Mouse (Mus musculus) kidney, embryonic 15.5 days (tissue): ENCODE measurements around the gene Mib2. TPM values are rescaled to one million over a fixed set of nuclear protein-coding genes. Genes with fewer than 3 reads are reported as not detected.
A peak's percentile ranks its signal among the peaks of the same experiment; 100 is the strongest.
"Not testable (repeated sequence)": the region's sequence is repeated elsewhere in the genome, so short reads cannot be mapped to it uniquely, and the experiment has no call there.

Experiments
- ATAC-seq: fragments of 200-750 bp; cut with Nextera tagmentation; replicated peaks from 2 replicates; pipeline ENCODE4 v1.8.0; 2017; ENCODE audit warnings: moderate TSS enrichment; ENCODE audit not compliant: low FRiP score
- H3K27ac ChIP-seq: fragments of 300-500 bp; sonication (generic); 2 replicates; pipeline ENCODE4 v1.5.1; 2015; ENCODE audit warnings: mild to moderate bottlenecking, inconsistent platforms
- H3K27me3 ChIP-seq: fragments of 300-500 bp; sonication (generic); 2 replicates; pipeline ENCODE4 v1.6.1; 2015; ENCODE audit warnings: inconsistent platforms
- H3K36me3 ChIP-seq: fragments of 300-500 bp; sonication (generic); 2 replicates; pipeline ENCODE4 v1.6.1; 2015; ENCODE audit warnings: inconsistent platforms
- H3K4me1 ChIP-seq: fragments of 300-500 bp; sonication (generic); 2 replicates; pipeline ENCODE4 v1.6.1; 2015; ENCODE audit warnings: inconsistent platforms
- H3K4me2 ChIP-seq: fragments of 300-500 bp; sonication (generic); 2 replicates; pipeline ENCODE4 v1.6.1; 2015; ENCODE audit warnings: moderate library complexity, mild to moderate bottlenecking, inconsistent platforms
- H3K4me3 ChIP-seq: fragments of 300-500 bp; sonication (generic); replicated peaks from 2 replicates; pipeline ENCODE4 v1.5.1; 2015; ENCODE audit warnings: mild to moderate bottlenecking, inconsistent platforms
- H3K9ac ChIP-seq: fragments of 300-500 bp; sonication (generic); 2 replicates; pipeline ENCODE4 v1.6.1; 2015; ENCODE audit warnings: mild to moderate bottlenecking, inconsistent platforms
- H3K9me3 ChIP-seq: fragments of 300-500 bp; sonication (generic); replicated peaks from 2 replicates; pipeline ENCODE4 v1.6.1; 2016; ENCODE audit warnings: inconsistent platforms
- WGBS: fragments of 180-500 bp; shearing (Covaris S2); methylation state at CpG from one replicate; pipeline ENCODE4 v1.1.7; 2015; ENCODE audit warnings: mixed read lengths; 5-methylcytosine and 5-hydroxymethylcytosine counted together
- polyA plus RNA-seq: library from polyadenylated mRNA; unstranded; fragments of >200 nt; fragmentation: Nextera tagmentation; extraction: Ambion mirVana; gene quantifications from 2 replicates; pipeline ENCODE4 v1.2.1, GENCODE M21; 2015

The Mib2 gene
- polyA plus RNA-seq, 1 experiment from 2014 or later = 30.2 TPM

DNA sequence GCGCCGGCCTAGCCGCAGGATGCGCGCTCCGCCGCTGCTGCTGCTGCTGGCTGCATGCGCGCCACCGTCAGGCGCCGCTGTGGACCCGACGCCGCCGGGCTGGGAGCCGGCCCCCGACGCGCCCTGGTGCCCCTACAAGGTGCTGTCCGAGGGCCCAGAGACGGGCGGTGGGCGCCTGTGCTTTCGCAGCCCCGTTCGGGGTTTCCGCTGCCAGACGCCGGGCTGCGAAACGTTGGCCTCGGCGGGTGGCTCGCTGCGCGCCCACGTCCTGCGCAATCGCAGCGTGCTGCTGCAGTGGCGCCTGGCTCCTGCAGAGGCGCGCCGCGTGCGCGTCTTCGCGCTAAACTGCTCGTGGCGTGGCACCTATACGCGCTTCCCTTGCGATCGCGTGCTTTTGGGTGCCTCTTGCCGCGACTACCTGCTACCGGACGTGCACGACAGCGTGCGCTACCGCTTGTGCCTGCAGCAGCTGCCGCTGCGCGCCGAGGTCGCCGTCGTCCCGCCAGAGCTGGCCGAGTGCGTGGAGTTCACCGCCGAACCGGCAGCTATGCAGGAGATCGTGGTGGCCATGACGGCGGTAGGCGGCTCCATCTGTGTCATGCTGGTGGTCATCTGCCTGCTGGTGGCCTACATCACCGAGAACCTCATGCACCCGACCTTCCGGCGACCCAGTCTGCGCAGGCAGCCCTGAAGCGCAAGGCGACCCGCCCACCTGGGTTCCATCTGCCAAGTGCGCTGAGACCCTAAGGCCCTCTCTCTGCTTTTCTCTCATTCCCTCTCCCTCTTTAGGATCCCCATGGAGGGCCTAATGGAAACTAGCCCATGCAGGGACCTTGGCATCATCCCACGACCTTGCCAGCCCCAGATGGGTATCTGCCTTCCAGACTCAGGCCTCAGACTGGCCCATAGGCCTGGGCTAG lies 25.7 kb upstream of the Mib2 start:
- peak overlapping the region; percentile 99 for H3K4me2 ChIP-seq
- H3K4me3 ChIP-seq = peak overlapping the region; percentile 62
- peaks cover 13% of the 10 kb centered on the region for H3K27me3 ChIP-seq
- peak overlapping the region; percentile 68 for H3K9ac ChIP-seq
- H3K36me3 ChIP-seq = no peaks in the 10 kb centered on the region
- H3K27ac ChIP-seq = peak overlapping the region; percentile 41; the same call in 1 of the 2 replicates
- WGBS = under 1% methylated on average over 88 of the region's 92 CpGs
- ATAC-seq = peak; percentile 64
- H3K4me1 ChIP-seq = peaks cover 28% of the 10 kb centered on the region
- H3K9me3 ChIP-seq = no peaks in the 10 kb centered on the region

DNA sequence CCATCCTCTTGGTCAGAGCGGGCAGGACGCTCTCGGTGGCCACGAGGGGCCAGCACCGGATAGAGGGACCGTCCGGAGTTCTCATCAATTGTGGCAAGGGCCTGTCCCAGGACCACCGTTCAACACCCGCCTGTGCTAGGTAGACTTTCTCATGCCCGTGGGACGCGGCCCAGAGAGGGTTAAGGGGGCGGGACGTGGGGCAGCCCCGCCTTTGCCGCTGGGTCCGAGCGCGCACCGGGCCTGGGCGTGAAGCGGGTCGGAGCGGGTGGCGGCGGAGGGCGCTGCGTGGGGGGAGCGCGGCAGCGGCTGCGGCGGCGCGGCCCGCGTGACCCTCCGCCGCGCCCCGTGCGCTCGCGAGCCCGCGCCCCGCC lies 25.1 kb upstream of the Mib2 start, which contains the start of gene Fndc10:
Gene Fndc10 (plus strand): TSS at position 232 of the 371 bp plus-strand sequence.
- peaks cover 28% of the 10 kb centered on the region for H3K4me1 ChIP-seq
- peaks cover 13% of the 10 kb centered on the region for H3K27me3 ChIP-seq
- peak within 1 kb of the TSS; percentile 62 for H3K4me3 ChIP-seq
- peak within 1 kb of the TSS; percentile 41; the same call in 1 of the 2 replicates for H3K27ac ChIP-seq
- H3K36me3 ChIP-seq = no peaks in the 10 kb centered on the region
- H3K9me3 ChIP-seq = no peaks in the 10 kb centered on the region
- under 1% methylated on average over 47 of the region's 47 CpGs for WGBS
- H3K9ac ChIP-seq = peak within 1 kb of the TSS; percentile 68
- peak within 1 kb of the TSS; percentile 99 for H3K4me2 ChIP-seq
- ATAC-seq = peak; percentile 89

DNA sequence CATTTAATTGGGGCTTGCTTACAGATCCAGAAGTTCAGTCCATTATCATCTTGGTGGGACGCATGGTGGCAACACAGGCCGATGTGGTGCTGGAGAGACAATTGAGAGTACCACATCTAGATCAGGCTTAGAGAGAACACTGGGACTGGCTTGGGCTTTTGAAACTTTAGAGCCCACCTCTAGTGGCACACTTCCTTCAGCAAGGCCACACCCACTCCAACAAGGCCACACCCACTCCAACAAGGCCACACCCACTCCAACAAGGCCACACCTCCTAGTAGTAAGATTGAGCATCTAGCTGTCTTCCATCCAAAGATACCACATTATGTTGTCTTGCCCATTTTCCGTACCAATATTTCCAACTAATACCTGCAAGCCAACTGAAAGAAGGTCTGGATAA lies 23.4 kb upstream of the Mib2 start:
- peaks cover 13% of the 10 kb centered on the region for H3K27me3 ChIP-seq
- no peak overlapping the region for H3K9ac ChIP-seq
- WGBS = 91% methylated on average over 3 of the region's 3 CpGs
- no peaks in the 10 kb centered on the region for H3K36me3 ChIP-seq
- H3K4me1 ChIP-seq = peaks cover 28% of the 10 kb centered on the region
- no peaks in the 10 kb centered on the region for H3K9me3 ChIP-seq
- no peak overlapping the region for H3K27ac ChIP-seq
- no peak overlapping the region for H3K4me3 ChIP-seq
- ATAC-seq = no peak
- H3K4me2 ChIP-seq = no peak overlapping the region

DNA sequence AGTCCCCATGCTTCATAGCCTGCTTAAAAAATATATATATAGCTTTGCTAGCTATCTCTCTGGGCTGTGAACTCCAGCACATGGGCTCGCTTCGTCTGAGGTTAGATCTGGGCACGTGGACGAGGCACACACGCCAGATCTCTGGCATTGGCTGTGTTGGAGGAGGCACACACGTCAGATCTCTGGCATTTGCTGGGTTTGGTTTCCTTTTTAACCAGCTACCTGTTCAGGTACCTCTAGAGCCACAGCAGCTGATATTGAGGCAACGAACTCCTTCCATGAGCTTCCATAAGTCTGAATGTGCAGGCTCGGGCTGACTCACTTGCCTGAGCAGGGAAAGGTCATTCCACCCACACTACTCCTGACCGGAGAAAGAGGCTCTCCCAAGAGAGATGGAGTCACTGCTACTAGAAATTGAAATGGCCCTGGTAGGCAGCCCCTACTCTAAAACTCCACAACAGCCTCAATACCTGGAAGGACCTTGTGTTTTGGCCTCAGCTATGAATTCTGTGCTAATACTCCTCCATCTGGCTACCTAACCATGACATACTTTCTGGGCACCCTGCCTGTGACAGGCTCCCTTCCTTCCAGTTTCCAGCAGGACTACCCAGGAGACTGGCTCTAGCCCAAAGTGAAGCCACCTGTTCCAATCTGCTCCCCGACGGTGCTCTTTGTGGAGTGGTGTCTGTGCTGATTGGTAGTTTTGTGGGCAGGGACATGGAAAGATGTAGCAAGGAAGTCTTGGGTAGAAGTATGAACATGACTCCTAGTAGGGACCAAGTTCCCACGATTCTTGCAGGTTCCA lies 21.8 kb upstream of the Mib2 start:
- Histone ChIP-seq H3K27me3 (peaks cover 12% of the 10 kb centered on the region), H3K4me3 (no peak overlapping the region), H3K9ac (no peak overlapping the region), H3K27ac (no peak overlapping the region), H3K36me3 (no peaks in the 10 kb centered on the region), H3K4me2 (no peak overlapping the region), H3K4me1 (peaks cover 17% of the 10 kb centered on the region), H3K9me3 (no peaks in the 10 kb centered on the region)
- ATAC-seq = no peak
- WGBS = 85% methylated on average over 12 of the region's 12 CpGs

DNA sequence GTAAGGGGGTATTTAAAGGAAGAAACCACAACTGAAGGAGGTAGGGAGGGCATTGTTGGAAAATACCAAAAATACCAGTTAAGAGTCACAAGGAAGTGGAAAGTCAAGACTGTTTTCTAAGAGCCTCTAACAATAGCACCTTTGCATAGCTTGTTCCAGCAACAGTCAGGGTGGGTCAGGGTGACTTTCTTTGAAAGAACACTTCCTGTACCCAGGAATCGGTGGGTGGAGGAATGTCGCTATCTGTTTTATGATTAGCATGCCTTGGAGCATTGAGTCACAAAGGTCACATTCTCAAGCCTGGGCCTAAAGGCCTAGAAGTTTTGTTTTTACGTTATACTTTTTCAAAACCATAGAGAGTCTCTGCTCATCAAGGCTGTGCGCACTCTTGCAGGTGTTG lies 18.8 kb upstream of the Mib2 start:
- H3K9ac ChIP-seq, H3K27ac ChIP-seq, H3K4me3 ChIP-seq, H3K9me3 ChIP-seq, H3K36me3 ChIP-seq, H3K27me3 ChIP-seq, H3K4me2 ChIP-seq, ATAC-seq, H3K4me1 ChIP-seq: not testable (repeated sequence)
- WGBS = 75% methylated on average over 4 of the region's 4 CpGs

DNA sequence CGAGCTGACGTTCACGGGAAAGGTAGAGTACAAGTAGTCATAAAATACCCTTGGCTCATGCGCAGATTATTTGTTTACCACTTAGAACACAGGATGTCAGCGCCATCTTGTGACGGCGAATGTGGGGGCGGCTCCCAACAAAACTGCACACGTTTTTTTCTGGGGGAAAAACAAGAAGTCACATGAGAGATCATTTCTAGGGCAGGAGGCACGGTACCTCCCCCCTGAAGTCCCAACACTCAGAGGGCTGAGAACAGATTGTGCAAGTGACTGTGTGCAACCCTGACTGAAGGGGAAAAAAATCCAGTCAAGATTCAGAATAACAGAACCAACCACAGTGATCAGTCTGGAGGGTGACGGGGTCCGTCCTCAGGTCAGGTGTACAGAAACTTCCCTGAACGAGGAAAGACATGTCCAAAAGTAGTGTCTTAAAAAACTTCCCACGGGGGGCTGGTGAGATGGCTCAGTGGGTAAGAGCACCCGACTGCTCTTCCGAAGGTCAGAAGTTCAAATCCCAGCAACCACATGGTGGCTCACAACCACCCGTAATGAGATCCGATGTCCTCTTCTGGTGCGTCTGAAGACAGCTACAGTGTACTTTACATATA lies 14.8 kb upstream of the Mib2 start:
- not testable (repeated sequence) for H3K4me2 ChIP-seq, H3K9me3 ChIP-seq
- WGBS = 88% methylated on average over 16 of the region's 19 CpGs

DNA sequence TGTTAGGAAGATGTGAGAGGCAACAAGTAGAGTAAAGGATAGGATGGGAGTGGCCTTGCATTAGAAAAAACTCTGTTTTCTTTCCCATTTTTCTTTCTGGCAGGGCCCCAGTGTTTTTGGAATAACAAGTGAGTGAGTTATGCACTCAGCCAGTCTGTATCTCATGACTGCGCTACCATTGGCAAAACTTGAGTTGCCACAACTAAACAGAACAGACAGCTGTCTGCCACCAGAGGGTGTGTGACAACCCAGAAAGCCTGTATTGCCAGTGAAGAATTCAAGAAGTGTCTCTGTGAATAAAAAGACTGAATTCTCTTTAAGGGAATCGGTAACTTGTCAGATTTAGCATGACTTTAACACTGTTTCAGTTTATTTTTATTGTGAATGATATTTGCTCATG lies 7.0 kb upstream of the Mib2 start:
- H3K27ac ChIP-seq = no peak overlapping the region
- no peak for ATAC-seq
- H3K4me2 ChIP-seq = no peak overlapping the region
- no peaks in the 10 kb centered on the region for H3K36me3 ChIP-seq
- H3K27me3 ChIP-seq = no peaks in the 10 kb centered on the region; the same call in 1 of the 2 replicates
- no peaks in the 10 kb centered on the region for H3K9me3 ChIP-seq
- no peak overlapping the region for H3K4me3 ChIP-seq
- no peak overlapping the region for H3K9ac ChIP-seq
- WGBS = 86% methylated on average over 2 of the region's 2 CpGs
- no peaks in the 10 kb centered on the region for H3K4me1 ChIP-seq

More for the DNA sequence above, 14.8 kb upstream of the Mib2 start:
- not testable (repeated sequence) for H3K9ac ChIP-seq, H3K4me3 ChIP-seq, ATAC-seq, H3K36me3 ChIP-seq, H3K27ac ChIP-seq, H3K27me3 ChIP-seq, H3K4me1 ChIP-seq

DNA sequence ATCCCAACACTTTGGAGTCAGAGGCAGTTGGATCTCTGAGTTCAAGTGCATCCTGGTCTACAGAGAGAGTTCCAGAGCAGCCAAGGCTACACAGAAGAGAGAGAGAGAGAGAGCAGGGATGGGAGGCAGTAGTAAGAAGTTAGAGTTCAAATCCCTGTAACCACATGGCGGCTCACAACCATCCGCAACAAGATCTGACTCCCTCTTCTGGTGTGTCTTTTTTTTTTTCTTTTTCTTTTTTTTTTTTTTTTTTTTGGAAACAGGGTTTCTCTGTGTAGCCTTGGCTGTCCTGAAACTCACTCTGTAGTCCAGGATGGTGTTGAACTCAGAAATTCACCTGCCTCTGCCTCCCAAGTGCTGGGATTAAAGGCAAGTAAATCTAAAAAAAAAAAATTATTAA lies 3.1 kb upstream of the Mib2 start:
- Histone ChIP-seq H3K4me3 (no peak overlapping the region), H3K4me1 (peaks cover 11% of the 10 kb centered on the region), H3K27me3 (no peaks in the 10 kb centered on the region; the same call in 1 of the 2 replicates), H3K9ac (no peak overlapping the region), H3K27ac (no peak overlapping the region), H3K4me2 (no peak overlapping the region), H3K36me3 (no peaks in the 10 kb centered on the region), H3K9me3 (no peaks in the 10 kb centered on the region)
- no peak for ATAC-seq
- 64% methylated on average over 2 of the region's 2 CpGs for WGBS

DNA sequence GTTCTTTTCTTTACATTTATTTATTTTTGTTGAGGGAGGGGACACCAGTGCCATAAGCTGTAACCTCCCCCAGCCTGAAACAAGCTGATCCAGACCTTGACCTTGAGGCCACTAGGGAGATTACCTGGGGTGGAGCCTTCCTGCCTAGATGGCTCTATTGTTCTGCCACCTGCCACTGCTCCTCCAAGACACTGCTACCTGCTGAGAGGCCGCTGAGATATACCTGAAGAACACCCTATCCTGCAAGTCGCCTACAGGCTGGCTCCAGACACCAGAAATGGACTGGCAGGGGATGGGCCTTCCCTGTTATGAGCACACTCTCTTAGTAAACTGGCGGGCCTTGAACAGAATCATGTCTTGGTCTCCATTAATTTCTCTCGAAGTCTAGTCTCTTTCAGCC lies 1.2 kb upstream of the Mib2 start:
- ATAC-seq, H3K27ac ChIP-seq: not testable (repeated sequence)

DNA sequence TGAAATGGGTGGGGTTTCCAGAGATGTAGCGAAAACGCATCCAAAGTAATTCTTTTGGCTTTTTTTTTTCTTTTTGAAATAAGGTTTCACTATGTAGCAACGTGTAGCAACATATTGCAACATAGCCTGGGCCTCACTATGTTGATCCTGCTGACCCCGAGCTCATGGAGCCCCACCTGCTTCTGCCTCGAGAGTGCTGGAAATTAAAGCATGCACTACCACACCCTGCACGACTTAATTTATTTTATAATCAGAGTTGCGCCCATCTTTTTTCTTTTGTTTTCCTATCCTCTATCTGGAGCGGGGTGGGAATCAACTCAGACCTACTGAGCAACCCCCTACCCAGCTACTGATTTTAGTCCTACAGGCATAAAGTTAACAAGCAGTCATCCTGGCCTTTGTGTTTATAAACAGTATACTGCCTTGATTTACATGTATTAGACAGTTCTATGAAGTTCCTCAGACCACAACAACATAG lies 639 bp upstream of the Mib2 start:
- Histone ChIP-seq H3K27me3 (no peaks in the 10 kb centered on the region; the same call in 1 of the 2 replicates), H3K4me1 (peaks cover 11% of the 10 kb centered on the region), H3K9ac (peak overlapping the region; percentile 77), H3K36me3 (peaks cover 20% of the 10 kb centered on the region; the same call in 1 of the 2 replicates), H3K4me3 (peak overlapping the region; percentile 94), H3K27ac (0 out of 2 replicates have a peak overlapping the region, but pooled peaks have one; percentile 85), H3K9me3 (no peaks in the 10 kb centered on the region), H3K4me2 (peak overlapping the region; percentile 84)
- WGBS = under 1% methylated on average over 8 of the region's 8 CpGs
- ATAC-seq = peak; percentile 35

More for the DNA sequence above, 1.2 kb upstream of the Mib2 start:
- Histone ChIP-seq H3K4me1 (peaks cover 11% of the 10 kb centered on the region), H3K4me3 (peak overlapping the region; percentile 94; the same call in 1 of the 2 replicates), H3K36me3 (peaks cover 15% of the 10 kb centered on the region; the same call in 1 of the 2 replicates)
- H3K9ac ChIP-seq, H3K27me3 ChIP-seq, H3K4me2 ChIP-seq, H3K9me3 ChIP-seq: not testable (repeated sequence)
- WGBS = 73% methylated on average over 4 of the region's 4 CpGs

DNA sequence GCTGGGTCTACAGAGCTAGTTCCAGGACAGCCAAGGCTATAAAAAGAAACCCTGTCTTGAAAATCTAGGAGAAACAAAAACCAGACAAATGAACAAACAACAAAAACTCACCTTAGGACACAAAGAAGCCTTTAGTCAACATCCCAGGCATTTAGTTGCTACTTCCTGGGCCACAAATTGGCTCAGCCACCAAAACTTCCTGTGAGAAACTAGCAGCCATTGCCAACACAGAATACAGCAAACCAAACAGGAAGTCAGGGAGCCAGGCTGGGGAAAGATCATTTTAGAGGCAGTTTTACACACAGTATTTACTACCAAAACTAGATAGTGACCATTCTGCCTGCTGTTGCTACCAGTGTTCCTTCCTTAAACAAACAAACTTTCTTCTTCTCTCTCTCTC lies 2.1 kb downstream of the Mib2 start:
- H3K4me1 ChIP-seq = peaks cover 11% of the 10 kb centered on the region
- no peak overlapping the region for H3K4me3 ChIP-seq
- H3K27ac ChIP-seq = peak overlapping the region; percentile 7; the same call in 1 of the 2 replicates
- no peak overlapping the region for H3K9ac ChIP-seq
- H3K4me2 ChIP-seq = no peak overlapping the region
- H3K27me3 ChIP-seq = no peaks in the 10 kb centered on the region
- peaks cover 20% of the 10 kb centered on the region; the same call in 1 of the 2 replicates for H3K36me3 ChIP-seq
- no peaks in the 10 kb centered on the region for H3K9me3 ChIP-seq
- ATAC-seq = no peak
